Mouse (Mus musculus) limb, embryonic 14.5 days (tissue): ENCODE data around the gene Flnb. TPM values are rescaled to one million over a fixed set of nuclear protein-coding genes. Genes with fewer than 3 reads are reported as not detected.

Experiments used
- ATAC-seq: fragments of 200-750 bp; cut with Nextera tagmentation; 2 replicates; pipeline ENCODE4 v1.8.0; 2017; ENCODE audit warnings: low read depth, moderate number of reproducible peaks, moderate TSS enrichment; ENCODE audit not compliant: low FRiP score
- DNase-seq: peaks from one replicate; pipeline ENCODE4 v3.0.0-alpha.2; 2015; ENCODE audit warnings: low spot score
- H3K27ac ChIP-seq: fragments of 300-500 bp; sonication (generic); replicated peaks from 2 replicates; pipeline ENCODE4 v1.5.1; 2014; ENCODE audit warnings: low read depth, mild to moderate bottlenecking, low read length, moderate library complexity, mixed read lengths
- H3K27me3 ChIP-seq: fragments of 300-500 bp; sonication (generic); 2 replicates; pipeline ENCODE4 v1.6.1; 2014; ENCODE audit warnings: low read length, mixed read lengths; ENCODE audit not compliant: control insufficient read depth, insufficient read depth
- H3K36me3 ChIP-seq: fragments of 300-500 bp; sonication (generic); 2 replicates; pipeline ENCODE4 v1.6.1; 2014; ENCODE audit warnings: mild to moderate bottlenecking, low read length, moderate library complexity, mixed read lengths; ENCODE audit not compliant: control insufficient read depth, insufficient read depth
- H3K4me1 ChIP-seq: fragments of 300-500 bp; sonication (generic); 2 replicates; pipeline ENCODE4 v1.6.1; 2014; ENCODE audit warnings: antibody characterized with exemption, low read length, mixed read lengths; ENCODE audit not compliant: control insufficient read depth, insufficient read depth
- H3K4me2 ChIP-seq: fragments of 300-500 bp; sonication (generic); replicated peaks from 2 replicates; pipeline ENCODE4 v1.6.1; 2014; ENCODE audit warnings: low read depth, mild to moderate bottlenecking, low read length, moderate library complexity; ENCODE audit not compliant: severe bottlenecking
- H3K4me3 ChIP-seq: fragments of 300-500 bp; sonication (generic); replicated peaks from 2 replicates; pipeline ENCODE4 v1.5.1; 2014; ENCODE audit warnings: low read length
- H3K9ac ChIP-seq: fragments of 300-500 bp; sonication (generic); 2 replicates; pipeline ENCODE4 v1.6.1; 2014; ENCODE audit warnings: mild to moderate bottlenecking, low read depth, low read length, moderate library complexity; ENCODE audit not compliant: severe bottlenecking
- H3K9me3 ChIP-seq: fragments of 300-500 bp; sonication (generic); 2 replicates; pipeline ENCODE4 v1.6.1; 2016; ENCODE audit warnings: low read length; ENCODE audit not compliant: control insufficient read depth
- POLR2A ChIP-seq: fragments of 200-500 bp; IDR thresholded peaks from 2 replicates; pipeline ENCODE4 v1.8.0; 2012; ENCODE audit warnings: inconsistent platforms, mild to moderate bottlenecking, moderate library complexity, borderline replicate concordance; ENCODE audit not compliant: insufficient read depth, insufficient read length; ENCODE audit errors: extremely low read depth
- WGBS: fragments of 180-500 bp; shearing (Covaris S2); extraction: QIAGEN DNeasy Blood & Tissue Kit; methylation state at CpG from one replicate; pipeline ENCODE4 v1.1.7; 2014; 5-methylcytosine and 5-hydroxymethylcytosine counted together
- polyA plus RNA-seq, 2 experiments: library from polyadenylated mRNA; depleted of rRNA in 1 of 2; stranded (reverse) in 1 of 2; unstranded in 1 of 2; fragments of >200 nt; fragmentation: Nextera tagmentation in 1 of 2; extraction: Ambion mirVana in 1 of 2; gene quantifications; 2 replicates each; pipeline versions ENCODE4 v1.2.1 to v1.2.3; 2012 to 2014

Gene Flnb
- polyA plus RNA-seq, 2 experiments: 39.4 to 58.7 TPM

- H3K4me1 ChIP-seq: 0 out of 2 replicates have a peak, but pooled peaks cover 5% of the 10 kb centered on the region
- H3K9me3 ChIP-seq: no peaks in the 10 kb centered on the region
- H3K4me3 ChIP-seq: no peak overlapping the region
- no peaks in the 10 kb centered on the region for H3K27me3 ChIP-seq
- DNase-seq: no peak
- TF ChIP-seq POLR2A: no peak
- no peak overlapping the region for H3K9ac ChIP-seq
- H3K36me3 ChIP-seq: no peaks in the 10 kb centered on the region
- ATAC-seq: no peak
- H3K27ac ChIP-seq: no peak overlapping the region
- 90% methylated on average over 3 of the region's 3 CpGs for whole genome bisulfite sequencing
- H3K4me2 ChIP-seq: no peak overlapping the region
Measured at GRCm38 (mm10) chr14:7989961-7990360, 172.2 kb downstream of the Flnb start.

GRCm38 (mm10) chr14:7991108-7991776 is 173.5 kb downstream of the Flnb start:
- Histone ChIP-seq H3K4me3 (no peak overlapping the region), H3K4me2 (no peak overlapping the region), H3K4me1 (0 out of 2 replicates have a peak, but pooled peaks cover 5% of the 10 kb centered on the region), H3K36me3 (no peaks in the 10 kb centered on the region), H3K27ac (no peak overlapping the region), H3K27me3 (no peaks in the 10 kb centered on the region), H3K9ac (no peak overlapping the region), H3K9me3 (no peaks in the 10 kb centered on the region)
- ATAC-seq (no peak), DNase-seq (no peak)
- TF ChIP-seq POLR2A: no peak
- 82% methylated on average over 5 of the region's 5 CpGs for WGBS

GRCm38 (mm10) chr14:7992158-7992557 is 174.4 kb downstream of the Flnb start:
- Histone ChIP-seq H3K4me2 (no peak overlapping the region), H3K27ac (no peak overlapping the region), H3K4me3 (no peak overlapping the region), H3K9ac (no peak overlapping the region), H3K9me3 (no peaks in the 10 kb centered on the region), H3K27me3 (no peaks in the 10 kb centered on the region), H3K4me1 (0 out of 2 replicates have a peak, but pooled peaks cover 5% of the 10 kb centered on the region), H3K36me3 (no peaks in the 10 kb centered on the region)
- no peak for TF ChIP-seq POLR2A
- ATAC-seq (peak; percentile 45; the same call in 1 of the 2 replicates), DNase-seq (no peak)
- 42% methylated on average over 6 of the region's 6 CpGs for WGBS

- Histone ChIP-seq H3K9ac (no peak within 1 kb of the TSS), H3K36me3 (no peaks in the 10 kb centered on the region), H3K4me3 (no peak within 1 kb of the TSS), H3K4me2 (no peak within 1 kb of the TSS), H3K27me3 (peaks cover 3% of the 10 kb centered on the region; the same call in 1 of the 2 replicates), H3K27ac (no peak within 1 kb of the TSS), H3K9me3 (no peaks in the 10 kb centered on the region), H3K4me1 (0 out of 2 replicates have a peak, but pooled peaks cover 5% of the 10 kb centered on the region)
- 62% methylated on average over 8 of the region's 8 CpGs for WGBS
- DNase-seq (no peak), ATAC-seq (no peak)
- TF ChIP-seq POLR2A: no peak
Measured at GRCm38 (mm10) chr14:7994271-7994767, 176.6 kb downstream of the Flnb start, which contains the start of gene Dnase1l3. Dnase1l3 (minus strand) TSS chr14:7994573.

GRCm38 (mm10) chr14:7997255-7997696 is 179.5 kb downstream of the Flnb start:
- DNase-seq (peak; percentile 71), ATAC-seq (peak; percentile 51; the same call in 1 of the 2 replicates)
- no peaks in the 10 kb centered on the region for H3K9me3 ChIP-seq
- H3K9ac ChIP-seq: no peak overlapping the region
- H3K4me1 ChIP-seq: peaks cover 3% of the 10 kb centered on the region; the same call in 1 of the 2 replicates
- no peak overlapping the region for H3K4me3 ChIP-seq
- H3K27me3 ChIP-seq: peaks cover 29% of the 10 kb centered on the region
- peak overlapping the region; percentile 16; the same call in 1 of the 2 replicates for H3K4me2 ChIP-seq
- no peak overlapping the region for H3K27ac ChIP-seq
- H3K36me3 ChIP-seq: no peaks in the 10 kb centered on the region
- TF ChIP-seq POLR2A: no peak
- WGBS: 4% methylated on average over 15 of the region's 15 CpGs
